Mouse (Mus musculus) stomach, embryonic 14.5 days (tissue): ENCODE data around the gene Emd. TPM values are rescaled to one million over a fixed set of nuclear protein-coding genes. Genes with fewer than 3 reads are reported as not detected.

Experiments used
- ATAC-seq: fragments of 200-750 bp; cut with Nextera tagmentation; 2 replicates; pipeline ENCODE4 v1.8.0; 2017; ENCODE audit warnings: low read depth, moderate TSS enrichment; ENCODE audit not compliant: insufficient number of reproducible peaks, insufficient read depth, low FRiP score
- H3K27ac ChIP-seq: fragments of 300-500 bp; sonication (generic); 2 replicates; pipeline ENCODE4 v1.5.1; 2014; ENCODE audit warnings: mild to moderate bottlenecking, low read length, moderate library complexity, mixed read lengths
- H3K27me3 ChIP-seq: fragments of 300-500 bp; sonication (generic); 2 replicates; pipeline ENCODE4 v1.6.1; 2014; ENCODE audit warnings: low read length, control low read depth, mixed read lengths; ENCODE audit not compliant: control insufficient read depth, insufficient read depth
- H3K36me3 ChIP-seq: fragments of 300-500 bp; sonication (generic); 2 replicates; pipeline ENCODE4 v1.6.1; 2014; ENCODE audit warnings: mild to moderate bottlenecking, control low read depth, low read length, moderate library complexity, mixed read lengths; ENCODE audit not compliant: control insufficient read depth, insufficient read depth
- H3K4me1 ChIP-seq: fragments of 300-500 bp; sonication (generic); 2 replicates; pipeline ENCODE4 v1.6.1; 2014; ENCODE audit warnings: low read length, control low read depth, mixed read lengths; ENCODE audit not compliant: control insufficient read depth, insufficient read depth
- H3K4me2 ChIP-seq: fragments of 300-500 bp; sonication (generic); replicated peaks from 2 replicates; pipeline ENCODE4 v1.6.1; 2014; ENCODE audit warnings: low read depth, low read length, control low read depth
- H3K4me3 ChIP-seq: fragments of 300-500 bp; sonication (generic); 2 replicates; pipeline ENCODE4 v1.5.1; 2014; ENCODE audit warnings: low read depth, low read length, control low read depth
- H3K9ac ChIP-seq: fragments of 300-500 bp; sonication (generic); replicated peaks from 2 replicates; pipeline ENCODE4 v1.6.1; 2014; ENCODE audit warnings: low read depth, mild to moderate bottlenecking, control low read depth, low read length, moderate library complexity, mixed read lengths
- H3K9me3 ChIP-seq: fragments of 300-500 bp; sonication (generic); 2 replicates; pipeline ENCODE4 v1.6.1; 2016; ENCODE audit warnings: low read depth, low read length, control low read depth; ENCODE audit not compliant: control insufficient read depth
- WGBS: fragments of 180-500 bp; shearing (Covaris S2); extraction: QIAGEN DNeasy Blood & Tissue Kit; methylation state at CpG from one replicate; pipeline ENCODE4 v1.1.7; 2014; 5-methylcytosine and 5-hydroxymethylcytosine counted together
- microRNA-seq: library from miRNA; unstranded; fragments of <30 nt; microRNA quantifications from one replicate; pipeline ENCODE4, GENCODE M21; 2016
- polyA plus RNA-seq: library from polyadenylated mRNA; unstranded; fragments of >200 nt; fragmentation: Nextera tagmentation; extraction: Ambion mirVana; gene quantifications from 2 replicates; pipeline ENCODE4 v1.2.1, GENCODE M21; 2014

Emd gene
- polyA plus RNA-seq, 1 experiment from 2014 or later, result 33.3 TPM

DNA sequence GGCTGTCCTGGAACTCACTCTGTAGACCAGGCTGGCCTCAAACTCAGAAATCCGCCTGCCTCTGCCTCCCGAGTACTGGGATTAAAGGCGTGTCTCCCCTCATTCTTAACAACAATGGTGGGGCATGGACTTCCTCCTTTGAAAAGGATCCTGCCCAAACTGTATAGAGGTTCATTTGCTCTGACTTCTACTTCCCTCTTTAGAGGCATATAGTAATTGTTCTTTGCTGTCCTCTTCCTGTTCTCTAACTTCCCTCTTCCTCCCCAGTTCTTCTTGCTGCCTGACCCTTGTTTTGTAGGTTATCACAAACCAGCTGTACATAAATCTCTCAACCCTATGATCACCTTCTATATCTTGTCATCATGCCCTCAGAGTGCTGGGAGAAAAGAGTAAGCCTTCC is 45.2 kb downstream of the Emd start:
- WGBS, result 70% methylated on average over 3 of the region's 3 CpGs
- H3K36me3 ChIP-seq, result peaks cover 7% of the 10 kb centered on the region; the same call in 1 of the 2 replicates
- no peaks in the 10 kb centered on the region for H3K9me3 ChIP-seq
- H3K27ac ChIP-seq, result no peak overlapping the region
- H3K27me3 ChIP-seq, result no peaks in the 10 kb centered on the region
- H3K4me2 ChIP-seq, result no peak overlapping the region
- ATAC-seq, result no peak
- H3K4me1 ChIP-seq, result no peaks in the 10 kb centered on the region
- H3K4me3 ChIP-seq, result no peak overlapping the region
- no peak overlapping the region for H3K9ac ChIP-seq

DNA sequence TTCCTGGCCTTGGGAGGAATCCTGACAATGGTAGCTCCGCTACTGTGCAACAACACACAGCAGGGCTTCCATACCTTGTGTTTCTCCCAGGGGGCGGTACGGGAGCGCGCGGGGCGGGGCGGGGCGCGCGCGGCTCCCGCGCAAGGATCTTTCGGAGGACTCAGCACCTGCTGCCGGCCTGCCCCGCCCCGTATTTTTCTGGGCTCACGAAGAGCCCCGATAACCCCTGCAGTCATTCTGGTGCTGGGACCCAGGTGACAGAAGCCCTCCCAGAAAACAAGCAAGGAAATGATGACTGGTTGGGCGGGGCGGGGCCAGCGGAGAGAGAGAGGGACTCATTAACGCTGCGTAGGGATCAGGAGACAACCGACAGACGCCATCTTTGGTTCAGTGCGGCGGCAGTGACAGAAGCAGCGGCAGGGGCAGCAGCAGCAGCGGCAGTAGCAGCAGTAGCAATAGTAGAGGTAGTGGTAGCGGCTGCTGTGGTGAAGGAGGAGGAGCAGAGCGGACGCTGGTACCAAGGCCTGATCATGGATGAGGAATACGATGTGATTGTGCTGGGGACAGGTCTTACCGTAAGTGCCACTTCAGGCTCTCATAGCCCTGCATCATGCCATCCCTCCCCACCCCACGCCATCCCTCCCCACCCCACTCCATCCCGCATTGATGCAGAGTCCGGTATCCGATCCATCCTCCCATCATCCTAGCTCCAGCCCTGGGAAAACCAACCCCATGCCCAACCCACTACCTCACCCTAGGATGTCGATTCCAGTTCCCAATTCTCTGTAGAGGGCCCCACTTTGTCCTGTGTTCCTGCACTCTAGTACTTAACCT is 50.6 kb downstream of the Emd start, which contains the start of gene Gdi1:
Gdi1 (plus strand) TSS at position 132 of the 834 bp plus-strand sequence.
- H3K4me1 ChIP-seq, result no peaks in the 10 kb centered on the region
- H3K27me3 ChIP-seq, result no peaks in the 10 kb centered on the region
- peak within 1 kb of the TSS; percentile 47 for H3K9ac ChIP-seq
- peak within 1 kb of the TSS; percentile 60 for H3K4me2 ChIP-seq
- WGBS, result 15% methylated on average over 40 of the region's 41 CpGs
- ATAC-seq, result peak; percentile 81
- peak within 1 kb of the TSS; percentile 80; the same call in 1 of the 2 replicates for H3K27ac ChIP-seq
- H3K36me3 ChIP-seq, result peaks cover 25% of the 10 kb centered on the region
- no peaks in the 10 kb centered on the region for H3K9me3 ChIP-seq
- peak within 1 kb of the TSS; percentile 50 for H3K4me3 ChIP-seq

Small RNA genes lying within 50 kb of the gene (microRNA-seq; reads per million reads assigned to microRNA genes)
- not detected for gene Mir7091

Other genes starting within 250 kb of the Emd start
- 52.7 and 58.5 TPM in 2 replicates for gene Irak1, start 230.8 kb upstream of the Emd start, polyA plus RNA-seq
- gene Opn1mw, start 127.2 kb upstream of the Emd start, polyA plus RNA-seq, result not detected in 2 replicates
- gene Mecp2, start 119.3 kb upstream of the Emd start, polyA plus RNA-seq, result 12.9 and 13.4 TPM in 2 replicates
- not detected in 2 replicates for gene Tex28, start 86.8 kb upstream of the Emd start, polyA plus RNA-seq
- gene Tktl1, start 77.4 kb upstream of the Emd start, polyA plus RNA-seq, result not detected in 2 replicates
- gene Flna, start 4.9 kb upstream of the Emd start, polyA plus RNA-seq, result 515 and 563 TPM in 2 replicates
- gene Rpl10, start 16.1 kb downstream of the Emd start, polyA plus RNA-seq, result 893 and 924 TPM in 2 replicates
- 64.6 and 67.5 TPM in 2 replicates for gene Taz, start 27.2 kb downstream of the Emd start, polyA plus RNA-seq
- 17.3 and 18.7 TPM in 2 replicates for gene Dnase1l1, start 27.6 kb downstream of the Emd start, polyA plus RNA-seq
- 89.7 and 111 TPM in 2 replicates for gene Atp6ap1, start 42.4 kb downstream of the Emd start, polyA plus RNA-seq
- gene Gdi1, start 50.3 kb downstream of the Emd start, polyA plus RNA-seq, result 182 and 193 TPM in 2 replicates
- 54.9 and 56.6 TPM in 2 replicates for gene Fam50a, start 58.3 kb downstream of the Emd start, polyA plus RNA-seq
- 16.7 and 17.4 TPM in 2 replicates for gene Plxna3, start 74.4 kb downstream of the Emd start, polyA plus RNA-seq
- 112 and 116 TPM in 2 replicates for gene Lage3, start 98.9 kb downstream of the Emd start, polyA plus RNA-seq
- 73.7 and 77.5 TPM in 2 replicates for gene Ubl4a, start 118.5 kb downstream of the Emd start, polyA plus RNA-seq
- gene Slc10a3, start 118.7 kb downstream of the Emd start, polyA plus RNA-seq, result 18.1 and 20.0 TPM in 2 replicates
- 40.0 and 42.0 TPM in 2 replicates for gene Fam3a, start 138.6 kb downstream of the Emd start, polyA plus RNA-seq
- gene Ikbkg, start 138.6 kb downstream of the Emd start, polyA plus RNA-seq, result 19.8 and 21.5 TPM in 2 replicates
- 78.4 and 79.1 TPM in 2 replicates for gene G6pdx, start 174.5 kb downstream of the Emd start, polyA plus RNA-seq
- not detected in 2 replicates for gene Gm6880, start 226.7 kb downstream of the Emd start, polyA plus RNA-seq